Mouse (Mus musculus): ENCODE data around the gene Habp2. TPM values are rescaled to one million over a fixed set of nuclear protein-coding genes. Genes with fewer than 3 reads are reported as not detected.
A peak's percentile ranks its signal among the peaks of the same experiment; 100 is the strongest.

Gene Habp2
- polyA plus RNA-seq, 1 experiment from 2014 or later = not detected

DNA sequence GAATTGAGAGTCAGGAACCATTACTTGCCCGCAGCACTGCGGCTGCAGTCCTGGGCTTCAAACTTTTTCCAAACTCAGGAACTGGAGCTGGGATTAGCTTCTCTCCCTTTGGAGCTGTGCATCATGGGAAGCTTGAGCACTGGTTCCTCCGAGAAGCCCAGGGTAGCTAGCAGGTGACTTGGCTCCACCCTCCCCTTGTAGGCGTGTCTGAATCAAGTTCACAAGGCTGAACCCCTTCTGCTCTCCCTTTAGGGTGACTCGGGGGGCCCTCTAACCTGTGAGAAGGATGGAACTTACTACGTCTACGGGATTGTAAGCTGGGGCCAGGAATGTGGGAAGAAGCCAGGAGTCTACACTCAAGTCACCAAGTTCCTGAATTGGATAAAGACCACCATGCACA is 32.3 kb downstream of the Habp2 start:
- H3K4me3 ChIP-seq (ENCODE audit: low read depth, low read length) = no peak overlapping the region
- H3K27me3 ChIP-seq (ENCODE audit: control insufficient read depth, insufficient read depth, low read length) = no peaks in the 10 kb centered on the region
- peaks cover 12% of the 10 kb centered on the region; the same call in 1 of the 2 replicates for H3K4me1 ChIP-seq (ENCODE audit: control insufficient read depth, insufficient read depth, low read length)
- no peak overlapping the region for H3K27ac ChIP-seq (ENCODE audit: low read depth, low read length)
- DNase-seq (ENCODE audit: low spot score) (no peak), ATAC-seq (ENCODE audit: insufficient read depth, low FRiP score, low TSS enrichment) (no peak)
- 90% methylated on average over 7 of the region's 7 CpGs for WGBS
- H3K9me3 ChIP-seq (ENCODE audit: control insufficient read depth, low read length) = no peaks in the 10 kb centered on the region
- no peak overlapping the region for H3K4me2 ChIP-seq (ENCODE audit: low read depth)
- no peak overlapping the region for H3K9ac ChIP-seq (ENCODE audit: low read length)
- no peaks in the 10 kb centered on the region for H3K36me3 ChIP-seq (ENCODE audit: control insufficient read depth, insufficient read depth, low read length)

DNA sequence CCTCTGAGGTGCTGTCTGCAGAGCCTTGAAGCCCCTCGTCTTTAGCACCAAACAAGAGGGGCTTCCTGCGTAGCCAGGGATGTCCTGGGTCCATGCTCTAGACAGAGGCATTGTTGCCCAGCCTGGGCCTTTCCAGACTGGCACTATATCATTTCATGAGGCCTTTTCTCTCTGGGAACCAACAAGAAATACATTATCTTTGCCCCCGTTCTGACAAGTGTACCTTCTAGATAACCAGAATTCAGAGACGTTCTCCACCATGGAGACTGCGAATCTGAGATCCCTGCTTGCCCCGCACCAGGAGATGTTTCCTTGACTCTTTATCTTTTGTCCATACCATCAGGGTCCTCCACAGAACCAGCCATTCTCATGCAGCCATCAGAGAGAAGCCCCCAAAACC is 32.7 kb downstream of the Habp2 start:
- H3K27me3 ChIP-seq (ENCODE audit: control insufficient read depth, insufficient read depth, low read length) = no peaks in the 10 kb centered on the region
- H3K4me2 ChIP-seq (ENCODE audit: low read depth) = no peak overlapping the region
- ATAC-seq (ENCODE audit: insufficient read depth, low FRiP score, low TSS enrichment) (no peak), DNase-seq (ENCODE audit: low spot score) (no peak)
- 92% methylated on average over 6 of the region's 6 CpGs for WGBS
- H3K36me3 ChIP-seq (ENCODE audit: control insufficient read depth, insufficient read depth, low read length) = no peaks in the 10 kb centered on the region
- no peak overlapping the region for H3K27ac ChIP-seq (ENCODE audit: low read depth, low read length)
- H3K4me1 ChIP-seq (ENCODE audit: control insufficient read depth, insufficient read depth, low read length) = peaks cover 12% of the 10 kb centered on the region; the same call in 1 of the 2 replicates
- no peaks in the 10 kb centered on the region for H3K9me3 ChIP-seq (ENCODE audit: control insufficient read depth, low read length)
- no peak overlapping the region for H3K4me3 ChIP-seq (ENCODE audit: low read depth, low read length)
- H3K9ac ChIP-seq (ENCODE audit: low read length) = no peak overlapping the region

GRCm38 (mm10) chr19:56320186-56320860 is 33.4 kb downstream of the Habp2 start:
- ATAC-seq (ENCODE audit: insufficient read depth, low FRiP score, low TSS enrichment) (no peak), DNase-seq (ENCODE audit: low spot score) (peak; percentile 50)
- WGBS = 15% methylated on average over 26 of the region's 26 CpGs
- Histone ChIP-seq H3K9ac (ENCODE audit: low read length) (peak overlapping the region; percentile 5; the same call in 1 of the 2 replicates), H3K4me3 (ENCODE audit: low read depth, low read length) (no peak overlapping the region), H3K4me2 (ENCODE audit: low read depth) (peak overlapping the region; percentile 2; the same call in 1 of the 2 replicates), H3K27ac (ENCODE audit: low read depth, low read length) (no peak overlapping the region), H3K4me1 (ENCODE audit: control insufficient read depth, insufficient read depth, low read length) (peaks cover 12% of the 10 kb centered on the region; the same call in 1 of the 2 replicates), H3K9me3 (ENCODE audit: control insufficient read depth, low read length) (no peaks in the 10 kb centered on the region), H3K36me3 (ENCODE audit: control insufficient read depth, insufficient read depth, low read length) (no peaks in the 10 kb centered on the region), H3K27me3 (ENCODE audit: control insufficient read depth, insufficient read depth, low read length) (no peaks in the 10 kb centered on the region)

GRCm38 (mm10) chr19:56321303-56321920 is 34.5 kb downstream of the Habp2 start:
- Histone ChIP-seq H3K9ac (ENCODE audit: low read length) (no peak overlapping the region), H3K36me3 (ENCODE audit: control insufficient read depth, insufficient read depth, low read length) (no peaks in the 10 kb centered on the region), H3K4me2 (ENCODE audit: low read depth) (no peak overlapping the region), H3K27me3 (ENCODE audit: control insufficient read depth, insufficient read depth, low read length) (no peaks in the 10 kb centered on the region), H3K4me3 (ENCODE audit: low read depth, low read length) (no peak overlapping the region), H3K4me1 (ENCODE audit: control insufficient read depth, insufficient read depth, low read length) (peaks cover 19% of the 10 kb centered on the region), H3K27ac (ENCODE audit: low read depth, low read length) (no peak overlapping the region), H3K9me3 (ENCODE audit: control insufficient read depth, low read length) (no peaks in the 10 kb centered on the region)
- WGBS = 75% methylated on average over 12 of the region's 12 CpGs
- no peak for ATAC-seq (ENCODE audit: insufficient read depth, low FRiP score, low TSS enrichment)
- peak; percentile 43 for DNase-seq (ENCODE audit: low spot score)

GRCm38 (mm10) chr19:56325676-56326075 is 38.7 kb downstream of the Habp2 start:
- H3K27me3 ChIP-seq (ENCODE audit: control insufficient read depth, insufficient read depth, low read length) = no peaks in the 10 kb centered on the region
- no peaks in the 10 kb centered on the region for H3K9me3 ChIP-seq (ENCODE audit: control insufficient read depth, low read length)
- no peak overlapping the region for H3K4me3 ChIP-seq (ENCODE audit: low read depth, low read length)
- H3K4me2 ChIP-seq (ENCODE audit: low read depth) = no peak overlapping the region
- no peak overlapping the region for H3K27ac ChIP-seq (ENCODE audit: low read depth, low read length)
- no peaks in the 10 kb centered on the region for H3K36me3 ChIP-seq (ENCODE audit: control insufficient read depth, insufficient read depth, low read length)
- WGBS = 71% methylated on average over 10 of the region's 10 CpGs
- H3K9ac ChIP-seq (ENCODE audit: low read length) = no peak overlapping the region; the same call in 1 of the 2 replicates
- H3K4me1 ChIP-seq (ENCODE audit: control insufficient read depth, insufficient read depth, low read length) = peaks cover 15% of the 10 kb centered on the region
- ATAC-seq (ENCODE audit: insufficient read depth, low FRiP score, low TSS enrichment) = no peak
- no peak for DNase-seq (ENCODE audit: low spot score)

DNA sequence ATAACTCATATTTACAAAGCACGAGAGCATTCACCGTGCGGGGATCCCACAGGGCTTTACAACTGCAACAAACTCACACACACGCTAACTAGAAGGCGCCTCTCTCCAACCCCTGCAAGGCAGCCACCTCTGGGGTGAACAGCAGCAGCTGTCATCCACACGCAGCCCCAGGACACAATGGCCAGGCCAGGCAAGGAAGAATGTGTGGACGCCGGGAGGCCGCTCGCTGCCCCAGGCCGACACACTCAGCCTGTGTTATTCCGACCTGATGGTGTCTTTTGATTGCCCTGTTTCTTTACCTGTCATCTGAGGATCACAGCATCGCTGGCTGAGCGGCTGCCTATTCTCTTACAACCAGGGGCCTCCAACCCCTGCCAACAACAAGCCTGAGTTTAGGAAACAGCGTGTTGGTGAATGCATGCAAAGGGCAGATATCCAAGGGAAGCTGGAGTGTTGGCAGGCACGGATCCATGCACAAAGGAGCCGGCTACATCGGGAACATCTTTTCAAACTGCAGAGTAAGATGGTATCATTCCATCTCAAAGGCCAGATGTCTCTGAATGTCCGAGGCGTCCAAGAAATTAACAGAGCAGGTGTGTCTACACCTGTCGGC is 39.4 kb downstream of the Habp2 start:
- no peak overlapping the region for H3K4me3 ChIP-seq (ENCODE audit: low read depth, low read length)
- no peak overlapping the region; the same call in 1 of the 2 replicates for H3K9ac ChIP-seq (ENCODE audit: low read length)
- DNase-seq (ENCODE audit: low spot score) (peak; percentile 35), ATAC-seq (ENCODE audit: insufficient read depth, low FRiP score, low TSS enrichment) (no peak)
- peaks cover 11% of the 10 kb centered on the region for H3K4me1 ChIP-seq (ENCODE audit: control insufficient read depth, insufficient read depth, low read length)
- H3K36me3 ChIP-seq (ENCODE audit: control insufficient read depth, insufficient read depth, low read length) = no peaks in the 10 kb centered on the region
- no peak overlapping the region for H3K4me2 ChIP-seq (ENCODE audit: low read depth)
- no peaks in the 10 kb centered on the region for H3K9me3 ChIP-seq (ENCODE audit: control insufficient read depth, low read length)
- H3K27me3 ChIP-seq (ENCODE audit: control insufficient read depth, insufficient read depth, low read length) = no peaks in the 10 kb centered on the region
- WGBS = 55% methylated on average over 21 of the region's 21 CpGs
- H3K27ac ChIP-seq (ENCODE audit: low read depth, low read length) = no peak overlapping the region

- Histone ChIP-seq H3K27me3 (ENCODE audit: control insufficient read depth, insufficient read depth, low read length) (no peaks in the 10 kb centered on the region), H3K4me1 (ENCODE audit: control insufficient read depth, insufficient read depth, low read length) (no peaks in the 10 kb centered on the region), H3K36me3 (ENCODE audit: control insufficient read depth, insufficient read depth, low read length) (no peaks in the 10 kb centered on the region), H3K9ac (ENCODE audit: low read length) (no peak overlapping the region), H3K9me3 (ENCODE audit: control insufficient read depth, low read length) (no peaks in the 10 kb centered on the region), H3K27ac (ENCODE audit: low read depth, low read length) (no peak overlapping the region), H3K4me3 (ENCODE audit: low read depth, low read length) (no peak overlapping the region), H3K4me2 (ENCODE audit: low read depth) (no peak overlapping the region)
- WGBS = 95% methylated on average over 17 of the region's 17 CpGs
- no peak for DNase-seq (ENCODE audit: low spot score)
- no peak for ATAC-seq (ENCODE audit: insufficient read depth, low FRiP score, low TSS enrichment)
Observed at GRCm38 (mm10) chr19:56336321-56336720, 49.4 kb downstream of the Habp2 start.

DNA sequence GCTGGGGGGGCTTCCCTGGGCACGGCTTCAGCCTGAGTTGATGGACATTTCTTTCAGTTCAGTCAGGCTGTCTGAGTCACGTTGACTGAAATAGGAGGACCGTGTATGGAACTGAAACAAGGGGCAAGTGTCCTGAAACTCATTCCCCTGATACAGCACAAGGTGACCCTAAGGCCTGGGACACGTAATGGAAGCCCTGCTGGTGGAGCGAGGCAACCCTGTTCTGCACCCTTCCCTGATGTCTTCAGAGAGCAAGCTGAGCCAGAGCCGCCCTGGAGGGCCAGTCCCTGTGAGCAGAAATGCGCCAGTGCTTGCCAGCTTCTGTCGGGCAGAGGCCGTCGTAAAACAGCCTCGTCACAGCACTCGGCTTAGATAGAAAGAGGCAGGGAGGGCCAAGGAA is 49.9 kb downstream of the Habp2 start:
- no peaks in the 10 kb centered on the region for H3K36me3 ChIP-seq (ENCODE audit: control insufficient read depth, insufficient read depth, low read length)
- no peaks in the 10 kb centered on the region for H3K4me1 ChIP-seq (ENCODE audit: control insufficient read depth, insufficient read depth, low read length)
- WGBS = 65% methylated on average over 12 of the region's 12 CpGs
- no peaks in the 10 kb centered on the region for H3K9me3 ChIP-seq (ENCODE audit: control insufficient read depth, low read length)
- DNase-seq (ENCODE audit: low spot score) = no peak
- H3K4me3 ChIP-seq (ENCODE audit: low read depth, low read length) = no peak overlapping the region
- H3K27me3 ChIP-seq (ENCODE audit: control insufficient read depth, insufficient read depth, low read length) = no peaks in the 10 kb centered on the region
- H3K4me2 ChIP-seq (ENCODE audit: low read depth) = no peak overlapping the region
- no peak overlapping the region for H3K27ac ChIP-seq (ENCODE audit: low read depth, low read length)
- ATAC-seq (ENCODE audit: insufficient read depth, low FRiP score, low TSS enrichment) = no peak
- H3K9ac ChIP-seq (ENCODE audit: low read length) = no peak overlapping the region
